Mouse (Mus musculus) retina, adult 2 months (tissue): ENCODE data around the gene Dab1.

Source experiments
- DNase-seq: peaks from one replicate; pipeline ENCODE4 v3.0.0-alpha.2; 2012; ENCODE audit warnings: low read depth, low spot score

Gene Dab1

DNA sequence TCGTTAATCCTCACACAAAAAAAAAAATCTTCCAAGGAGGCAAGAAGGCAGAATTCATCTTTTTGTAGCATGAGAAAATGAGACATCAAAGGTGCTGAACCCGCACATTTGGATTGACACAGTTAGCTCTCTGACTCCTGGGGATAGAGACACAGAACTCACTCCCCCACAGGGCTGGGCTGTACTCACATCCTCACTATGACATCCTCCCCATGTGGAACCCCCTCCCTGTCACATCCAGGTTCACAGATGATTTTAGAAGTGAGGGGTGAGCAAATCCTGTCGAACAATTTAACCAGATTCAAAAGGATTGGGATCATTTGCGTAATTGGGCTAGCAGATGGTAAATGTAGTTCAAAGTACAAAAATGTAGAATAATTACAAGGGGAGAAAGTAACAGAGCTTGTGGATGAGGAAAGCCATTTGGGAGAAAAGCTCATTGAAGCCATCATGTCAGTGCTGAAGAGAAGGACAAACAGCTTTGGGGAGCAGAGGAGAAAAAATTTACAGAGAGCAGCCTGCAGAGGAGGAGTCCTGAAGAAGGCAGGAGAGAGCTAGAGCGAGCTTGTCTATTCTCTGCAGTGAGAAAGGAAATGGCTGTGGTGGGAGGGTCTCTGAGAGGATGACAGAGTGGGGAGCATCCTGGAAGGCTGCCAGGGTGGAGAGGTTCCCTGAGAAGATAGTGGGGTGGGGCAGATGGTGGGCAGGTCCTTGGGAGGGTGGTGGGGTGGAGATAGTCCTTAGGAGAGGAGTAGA, 890.2 kb downstream of the Dab1 start:
- DNase-seq = no peak

DNA sequence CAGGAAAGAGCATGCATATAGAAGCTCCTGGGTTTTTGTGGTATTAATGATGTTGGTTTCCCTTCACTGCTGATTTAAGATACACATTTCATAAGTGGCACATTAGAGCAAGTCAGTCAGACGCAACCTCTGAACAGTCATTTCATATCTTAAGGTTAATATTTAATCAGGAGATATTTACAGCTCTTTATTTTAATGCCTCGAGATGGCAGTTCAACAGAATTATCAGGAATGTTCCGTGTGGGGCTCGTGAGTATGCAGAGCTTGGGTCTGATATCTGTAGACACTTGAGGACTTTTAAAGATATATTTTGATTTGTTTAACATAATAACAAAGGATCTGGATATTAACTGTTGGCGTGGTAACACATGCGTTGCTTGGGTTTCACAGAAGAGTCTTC, 892.7 kb downstream of the Dab1 start:
- no peak for DNase-seq

DNA sequence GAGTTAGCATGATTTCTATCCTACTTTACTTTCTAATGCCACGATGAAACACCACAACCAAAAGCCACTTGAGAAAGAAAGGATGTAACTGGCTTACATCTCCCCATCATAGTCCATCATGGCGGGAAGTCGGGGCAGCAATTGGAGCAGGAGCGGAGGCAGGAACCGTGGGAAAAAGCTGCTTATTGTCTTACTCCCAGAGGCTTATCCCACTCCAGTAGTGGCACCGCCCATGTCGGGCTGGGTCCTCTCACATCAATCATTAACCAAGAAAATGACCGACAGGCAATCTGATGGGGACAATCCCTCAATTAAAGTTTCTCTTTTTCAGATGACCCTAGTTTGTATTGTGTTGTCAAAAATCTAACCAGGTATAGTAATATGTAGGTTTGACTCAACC, 893.4 kb downstream of the Dab1 start:
- no peak for DNase-seq

DNA sequence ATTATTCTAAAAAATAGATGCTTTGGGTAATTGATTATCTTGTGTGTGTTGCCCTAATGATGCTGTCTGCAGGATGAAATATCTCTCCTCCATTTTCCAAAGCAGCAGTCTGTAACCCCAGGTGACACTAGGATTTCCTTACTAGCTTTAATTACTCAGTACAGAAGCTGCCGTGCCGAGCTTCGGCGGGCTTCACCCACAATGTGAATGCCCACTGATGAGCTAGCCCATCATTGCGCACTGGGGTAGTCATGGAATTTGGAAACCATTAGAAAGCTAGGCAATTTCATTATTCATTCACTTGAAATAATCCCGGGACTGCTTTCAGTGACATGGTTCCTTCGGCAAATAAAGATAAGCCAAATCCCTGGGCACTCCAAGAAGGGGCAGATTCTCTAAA, 894.5 kb downstream of the Dab1 start:
- DNase-seq = no peak

DNA sequence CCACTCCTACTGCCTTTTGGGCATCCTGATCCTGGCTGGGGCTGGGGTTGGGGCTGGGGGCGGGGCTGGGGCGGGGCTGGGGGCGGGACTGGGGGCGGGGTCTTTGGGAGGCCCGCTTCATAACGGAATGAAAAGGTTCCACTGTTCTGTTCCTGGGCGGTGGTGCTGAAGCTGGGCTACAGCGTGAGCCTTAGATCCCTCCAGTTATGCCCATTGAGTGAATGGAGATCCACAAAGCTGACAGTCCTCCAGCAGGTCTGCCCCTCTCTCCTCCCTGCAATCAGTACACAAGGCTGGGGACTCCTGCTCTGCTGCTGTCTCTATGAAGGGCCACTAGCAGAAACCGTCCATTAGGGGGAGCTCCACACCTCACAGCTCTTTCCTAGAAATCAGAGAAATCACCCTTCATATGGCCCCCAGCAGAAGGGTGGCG, 895.4 kb downstream of the Dab1 start:
- DNase-seq = peak; percentile 23

DNA sequence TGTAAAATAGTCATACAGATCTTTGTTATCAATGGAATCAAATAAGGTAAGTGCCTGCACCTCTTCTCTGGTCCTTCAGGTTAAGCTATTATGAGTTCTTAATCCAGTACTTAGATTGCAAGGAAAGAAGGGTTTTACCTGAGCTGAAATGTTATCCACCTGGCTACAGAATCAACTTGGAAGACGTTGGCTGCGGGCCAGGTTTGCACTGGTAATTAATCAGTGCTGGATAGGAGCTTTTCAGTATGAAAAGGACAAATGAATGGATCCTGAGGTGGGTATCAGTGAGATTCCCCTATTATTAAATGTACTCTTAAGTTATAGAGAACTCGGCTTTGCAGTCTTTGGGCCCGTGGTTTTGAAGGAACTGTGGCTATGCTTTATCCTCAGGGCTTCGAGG, 896.5 kb downstream of the Dab1 start:
- no peak for DNase-seq

DNA sequence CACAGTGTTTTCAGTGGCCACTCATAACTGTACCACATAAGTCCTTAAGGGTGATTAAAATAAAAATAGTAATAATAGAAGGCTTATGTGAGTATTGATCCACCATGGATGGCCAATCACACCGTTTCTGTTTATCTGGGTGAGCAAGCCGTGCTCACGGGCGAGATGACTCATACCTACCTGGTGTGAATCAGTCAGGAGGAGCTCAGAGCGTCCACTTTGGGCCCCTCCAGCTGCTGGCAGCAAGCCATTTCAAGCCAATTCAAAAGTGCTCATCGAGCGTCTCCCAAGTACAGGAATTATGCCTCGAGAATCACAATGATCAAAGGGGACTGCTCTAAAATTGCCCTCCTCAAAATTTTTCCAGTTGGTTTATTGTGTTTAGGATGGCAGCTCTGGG, 903.2 kb downstream of the Dab1 start:
- no peak for DNase-seq

DNA sequence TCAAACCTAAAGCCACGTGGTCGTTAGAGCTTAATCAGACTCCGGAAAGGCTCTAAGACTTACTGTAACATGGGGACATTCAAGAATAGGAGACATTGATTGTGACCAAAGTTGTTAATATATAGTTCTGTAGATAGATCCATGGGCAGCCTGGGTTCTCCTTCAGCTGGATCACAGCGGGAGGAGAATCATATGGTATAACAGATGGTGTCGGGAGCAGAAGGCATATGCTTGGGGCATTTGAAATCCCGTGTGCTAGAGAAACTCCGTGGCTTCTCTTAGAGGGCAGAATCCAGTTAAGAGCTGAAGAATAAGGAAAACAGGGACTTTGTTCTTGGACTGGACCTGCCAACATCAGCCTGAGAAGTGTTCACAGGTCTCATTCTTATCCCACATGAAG, 904.6 kb downstream of the Dab1 start:
- DNase-seq = no peak

DNA sequence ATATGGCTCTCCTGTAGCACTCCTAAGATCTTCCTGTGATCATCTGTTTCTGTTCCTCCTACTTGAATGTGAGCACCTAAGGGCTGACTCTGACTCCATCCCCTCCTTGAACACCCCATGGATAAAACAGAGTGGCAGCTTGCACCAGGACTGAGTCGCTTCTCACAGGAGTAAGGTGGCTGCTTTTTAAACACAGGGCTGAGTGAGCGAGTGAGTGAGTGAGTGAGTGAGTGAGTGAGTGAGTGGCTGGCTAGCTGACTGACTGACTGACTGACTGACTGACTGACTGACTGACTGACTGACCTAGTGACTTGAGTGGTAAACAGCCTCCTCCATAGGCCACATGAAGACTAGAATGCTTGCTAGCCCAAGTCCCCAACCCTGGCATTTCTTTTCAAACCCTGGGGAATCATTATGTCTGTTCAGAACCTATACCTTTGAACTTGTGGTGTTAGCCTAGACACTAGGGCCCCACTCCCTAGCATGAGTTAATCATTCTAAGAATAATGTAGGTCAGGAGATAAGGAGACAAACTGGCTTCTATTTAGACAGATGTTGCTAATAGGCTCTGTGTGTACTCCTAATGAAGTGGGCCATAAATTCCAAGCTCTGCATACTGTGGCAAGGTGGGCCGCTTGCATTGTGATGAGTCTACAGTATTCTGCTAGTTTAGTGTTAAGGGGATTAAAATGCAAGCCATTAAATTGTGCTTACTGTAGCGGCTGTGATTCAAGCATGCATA, 910.9 kb downstream of the Dab1 start:
- DNase-seq = no peak

DNA sequence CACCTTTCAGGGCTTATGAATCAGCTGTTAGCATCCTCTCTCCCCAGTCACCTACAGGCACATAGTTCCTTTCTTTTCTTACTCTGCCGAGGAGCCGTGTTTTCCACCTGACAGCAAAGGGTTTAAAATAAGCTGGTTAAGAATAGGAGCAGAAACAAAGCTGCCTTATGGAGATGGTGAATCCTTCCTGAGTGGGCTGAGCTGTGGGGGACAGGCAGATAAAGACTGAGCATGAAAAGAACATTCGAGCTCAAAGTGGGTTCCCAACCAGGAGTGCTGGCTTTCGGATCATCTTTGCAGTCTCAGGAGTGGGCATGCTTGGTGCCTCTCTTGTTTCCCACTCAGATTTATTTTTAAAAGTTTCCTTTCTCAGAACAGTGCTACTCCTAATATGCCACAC, 913.7 kb downstream of the Dab1 start:
- no peak for DNase-seq

DNA sequence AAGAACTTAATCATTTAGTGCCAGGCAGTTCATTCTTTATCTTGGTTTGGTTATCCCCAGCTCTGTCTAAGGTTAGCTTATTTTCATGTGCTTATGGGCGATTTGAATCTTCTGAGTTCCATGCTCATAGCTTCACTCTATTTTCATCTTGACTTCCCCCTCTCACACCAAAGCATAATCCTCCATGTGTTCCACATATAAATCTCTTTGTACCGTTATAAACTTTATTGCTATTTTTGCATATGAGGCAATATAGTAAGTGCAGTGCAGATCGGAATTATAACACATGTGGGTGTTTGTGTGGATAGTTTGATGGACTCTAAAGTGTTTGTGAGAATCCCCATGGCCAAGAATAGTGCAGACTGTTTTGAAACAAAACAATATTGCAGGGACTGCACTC, 919.3 kb downstream of the Dab1 start:
- DNase-seq = no peak

DNA sequence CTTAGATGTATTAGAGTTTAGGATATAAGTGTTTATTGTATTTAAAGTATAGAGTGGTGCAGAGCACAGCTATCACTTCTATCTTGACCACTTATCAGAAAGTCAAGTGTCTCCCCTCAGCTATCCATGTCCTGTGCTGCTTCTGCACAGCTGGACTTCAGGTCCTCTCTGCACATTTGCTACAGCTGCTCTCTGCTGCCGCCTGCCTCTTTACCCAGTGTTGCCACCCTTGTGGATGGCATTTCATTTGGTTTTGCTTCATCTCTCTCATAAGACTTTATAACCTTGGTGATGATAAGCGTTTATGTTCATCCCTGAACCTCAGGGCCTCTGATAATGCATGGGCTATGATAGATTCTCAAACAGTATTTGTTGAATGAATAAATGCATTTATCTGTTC, 919.9 kb downstream of the Dab1 start:
- no peak for DNase-seq

DNA sequence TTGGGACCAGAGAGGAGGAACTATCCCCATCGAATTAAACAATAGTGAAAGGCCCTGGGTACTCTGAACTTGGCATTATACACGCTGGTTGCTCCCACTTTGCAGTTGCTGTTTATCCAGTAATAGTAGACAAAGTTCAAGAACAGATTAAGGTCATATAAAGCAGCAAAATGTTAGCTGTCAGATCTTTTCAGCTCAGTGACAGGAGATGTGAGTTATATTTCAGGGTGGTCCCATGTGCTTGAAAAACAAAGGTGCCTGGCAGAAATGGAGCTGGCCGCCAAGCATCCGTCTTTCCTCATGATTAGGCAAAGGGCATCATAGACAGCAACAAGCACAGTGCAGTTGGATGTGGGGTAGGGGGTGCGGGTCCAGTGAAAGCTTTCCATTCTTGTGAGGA, 927.9 kb downstream of the Dab1 start:
- DNase-seq = no peak

DNA sequence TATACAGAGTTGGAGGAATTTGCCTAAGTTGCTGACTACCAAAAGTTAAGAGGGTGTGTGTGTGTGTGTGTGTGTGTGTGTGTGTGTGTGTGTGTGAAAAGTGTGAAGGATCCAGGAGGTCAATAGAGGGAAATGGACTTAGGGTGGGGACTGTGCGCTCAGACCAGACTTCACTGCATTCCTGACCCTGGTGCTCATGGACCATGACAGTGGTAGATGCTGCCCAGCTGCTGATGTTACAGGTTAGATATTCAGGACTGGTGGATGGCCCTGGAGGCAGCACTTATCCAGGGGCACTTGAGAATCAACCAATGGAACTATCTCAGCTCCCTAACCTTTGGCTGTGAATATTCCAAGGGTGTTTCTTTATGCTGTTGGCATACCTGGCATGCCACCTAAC, 929.1 kb downstream of the Dab1 start:
- no peak for DNase-seq

DNA sequence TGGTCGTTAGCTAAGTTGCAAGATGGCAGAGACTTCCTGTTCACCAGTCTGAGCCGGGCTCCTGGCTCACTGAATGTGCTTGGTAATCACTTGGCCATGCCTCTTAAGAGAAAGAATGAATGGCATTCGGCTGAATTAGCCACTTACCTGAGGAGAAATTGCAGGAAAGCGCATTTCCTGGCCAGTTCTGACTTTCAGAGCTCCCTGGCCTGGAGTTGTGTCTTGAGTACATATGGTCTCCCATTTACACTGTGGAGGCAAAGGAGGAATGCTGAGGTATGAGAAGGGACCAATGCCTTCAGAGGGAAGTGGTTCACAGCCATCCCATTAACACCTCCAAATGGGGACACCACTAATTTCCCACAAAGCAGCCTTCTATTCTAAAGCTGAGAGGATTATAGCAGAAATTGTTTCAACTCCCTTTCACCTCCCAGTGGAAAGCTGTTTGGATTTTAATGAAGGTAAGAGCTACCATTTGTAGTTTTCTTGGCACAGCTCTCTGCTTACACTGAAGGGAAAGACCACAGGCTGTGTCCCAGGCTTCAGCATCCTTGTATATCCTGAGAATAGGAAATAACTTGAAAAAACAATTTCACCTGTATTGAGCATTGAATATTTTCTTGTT, 931.5 kb downstream of the Dab1 start:
- DNase-seq = no peak

DNA sequence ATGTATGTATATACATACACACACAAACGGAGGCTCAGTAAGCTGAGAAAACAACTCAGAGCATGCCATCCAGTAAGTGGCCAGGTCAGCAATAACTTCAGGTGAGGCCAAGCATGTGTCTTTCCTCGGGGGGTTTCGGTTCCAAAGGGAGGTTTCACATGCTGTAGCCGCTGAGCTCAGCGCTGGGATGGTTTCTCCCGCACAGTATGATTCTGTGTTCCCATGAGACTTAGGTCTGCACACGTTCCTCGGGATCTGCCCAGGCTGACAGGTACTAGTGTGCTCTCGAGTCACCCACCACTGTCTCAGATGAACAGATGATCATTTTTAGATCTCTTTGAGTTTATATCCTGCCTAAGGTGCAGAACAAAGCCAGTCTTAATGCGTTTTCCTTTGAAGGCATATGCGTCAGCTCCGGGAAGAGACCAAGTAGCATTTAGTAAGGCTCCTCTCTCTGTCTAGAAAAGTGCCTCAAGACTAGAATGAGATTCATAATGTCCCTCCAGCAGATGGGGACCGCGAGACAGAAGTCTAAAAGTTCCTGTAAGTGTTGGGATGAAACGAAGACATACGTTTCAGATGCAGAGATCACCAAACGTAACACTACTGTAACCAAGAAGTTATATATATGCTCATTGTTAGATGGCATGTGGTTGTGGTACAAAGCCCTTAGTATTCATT, 932.4 kb downstream of the Dab1 start:
- no peak for DNase-seq

DNA sequence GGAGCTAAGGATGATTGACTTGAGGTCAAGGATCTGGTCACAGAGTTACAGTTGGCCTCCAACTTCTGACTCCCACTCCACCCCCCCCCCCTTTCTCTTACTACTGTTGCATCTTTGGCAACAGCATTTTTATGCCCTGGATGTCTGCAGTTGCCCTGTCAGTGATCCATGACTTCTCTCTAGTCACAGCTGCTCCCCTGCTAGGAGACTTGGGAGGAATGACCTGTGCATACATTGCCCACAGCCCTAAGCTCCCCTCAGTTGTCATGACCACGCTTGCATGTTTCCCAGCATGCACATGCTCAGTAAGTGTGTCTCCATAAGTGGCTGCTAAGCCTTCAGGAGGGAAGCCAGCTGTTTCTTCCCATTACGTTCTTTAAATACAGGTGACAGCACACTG, 936.2 kb downstream of the Dab1 start:
- no peak for DNase-seq

DNA sequence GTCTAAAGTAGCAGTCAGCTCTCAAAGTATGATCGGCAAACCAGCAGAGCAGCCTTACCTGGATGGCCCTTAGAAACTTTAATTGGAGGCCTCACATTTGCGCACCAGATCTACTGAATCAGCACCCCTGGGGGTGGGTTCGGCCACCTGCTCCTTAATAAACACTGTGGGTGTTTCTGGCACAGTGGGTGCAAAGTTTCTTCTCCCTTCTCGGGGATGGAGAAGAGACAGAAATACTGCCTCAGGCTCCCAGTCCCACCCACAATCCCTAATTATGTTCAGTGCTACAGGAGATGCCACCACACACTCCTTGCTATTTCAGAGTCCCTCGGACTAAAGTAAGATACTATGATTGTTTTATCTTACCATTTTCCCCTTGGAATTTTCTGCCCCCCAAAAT, 944.4 kb downstream of the Dab1 start:
- no peak for DNase-seq

DNA sequence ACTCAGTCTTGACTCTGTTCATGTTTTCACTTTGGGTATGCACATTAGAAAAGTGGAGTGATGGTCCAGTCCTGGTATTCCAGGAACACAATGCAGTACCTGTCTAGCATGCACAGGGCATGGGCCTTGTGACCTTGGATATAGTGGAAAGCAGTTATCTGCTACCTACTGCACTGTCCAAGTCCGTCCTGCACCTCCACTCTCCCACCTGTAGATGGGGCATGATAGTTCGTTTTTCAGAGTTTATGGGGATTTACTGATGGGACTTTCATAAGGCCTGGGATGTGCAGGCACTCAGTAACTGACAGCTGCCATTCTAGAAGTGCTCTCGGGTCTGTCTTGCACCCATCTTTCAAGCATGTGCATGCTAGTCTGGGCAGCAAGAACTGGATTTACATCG, 951.4 kb downstream of the Dab1 start:
- no peak for DNase-seq

DNA sequence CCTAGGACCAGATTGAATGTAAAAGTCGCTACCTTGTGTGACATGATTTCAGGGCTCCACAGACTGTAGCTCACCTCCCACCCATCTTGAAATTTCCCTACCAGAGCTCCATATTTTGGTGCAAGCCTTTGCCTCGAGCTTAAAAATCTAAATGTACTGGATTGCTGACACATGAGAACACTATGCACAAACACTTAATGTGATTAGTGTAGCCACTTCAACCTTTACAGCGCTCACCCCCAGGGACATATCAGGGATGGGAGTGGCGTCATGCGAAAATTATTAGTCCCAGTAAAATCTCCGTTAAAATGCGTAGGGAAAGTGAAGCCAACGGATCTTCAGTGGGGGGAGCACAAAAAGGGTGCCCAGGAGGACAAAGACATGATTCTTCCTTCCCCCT, 953.3 kb downstream of the Dab1 start:
- DNase-seq = no peak

DNA sequence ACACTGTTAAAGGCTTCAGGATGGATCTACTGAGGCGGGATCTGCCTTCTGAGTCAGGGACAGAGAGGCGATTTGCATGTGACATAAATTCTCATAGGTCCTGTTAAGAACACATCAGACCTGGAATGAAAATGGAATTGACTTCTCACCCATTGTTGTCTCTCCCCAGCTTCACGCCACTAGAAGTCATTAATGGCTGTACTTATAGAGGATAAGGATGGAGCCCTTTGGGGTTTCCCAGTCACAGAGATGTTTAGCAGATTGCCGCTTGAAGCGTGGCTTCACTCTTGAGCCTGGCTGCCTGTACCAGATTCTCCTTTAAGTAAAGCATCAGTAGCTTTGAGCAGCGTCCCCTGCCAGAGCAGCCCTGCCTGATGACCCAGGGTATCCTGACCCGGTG, 954.3 kb downstream of the Dab1 start:
- no peak for DNase-seq

DNA sequence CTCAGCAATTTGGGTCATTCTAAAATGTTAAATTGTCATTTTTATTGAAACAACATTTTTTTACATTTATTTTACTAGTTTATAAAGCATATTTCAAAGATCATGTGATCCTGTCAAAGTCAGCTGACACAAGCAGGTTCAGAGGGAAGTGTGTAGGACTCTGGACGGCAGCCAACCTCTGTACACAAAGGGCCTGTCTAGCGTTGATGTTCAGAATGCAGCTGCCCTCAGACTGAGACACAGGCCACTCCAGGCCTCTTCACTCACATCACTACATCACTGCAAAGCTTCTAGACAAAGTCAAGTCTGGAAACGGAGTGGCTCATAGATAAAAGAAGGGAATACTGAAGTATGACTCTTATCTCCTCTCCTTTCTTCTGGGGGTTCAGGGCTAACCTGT, 959.2 kb downstream of the Dab1 start:
- no peak for DNase-seq
